Mouse (Mus musculus) brain, embryonic 14.5 days (tissue): Measurements from ENCODE around the gene Mamdc4. TPM values are rescaled to one million over a fixed set of nuclear protein-coding genes. Genes with fewer than 3 reads are reported as not detected.

Experiments used
- DNase-seq: peaks from one replicate; pipeline ENCODE4 v3.0.0-alpha.2; 2011; ENCODE audit warnings: low read depth
- CTCF ChIP-seq: fragments of 200-500 bp; IDR thresholded peaks from 2 replicates; pipeline ENCODE4 v1.5.1; 2012; ENCODE audit warnings: inconsistent platforms, mild to moderate bottlenecking, moderate library complexity, borderline replicate concordance; ENCODE audit not compliant: insufficient read depth, insufficient read length; ENCODE audit errors: extremely low read depth
- POLR2A ChIP-seq: fragments of 200-500 bp; IDR thresholded peaks from 2 replicates; pipeline ENCODE4 v1.6.1; 2012; ENCODE audit warnings: mild to moderate bottlenecking, inconsistent platforms, borderline replicate concordance; ENCODE audit not compliant: poor library complexity, insufficient read depth, insufficient read length, severe bottlenecking; ENCODE audit errors: extremely low read depth
- polyA plus RNA-seq: library from polyadenylated mRNA; depleted of rRNA; stranded (reverse); fragments of >200 nt; gene quantifications from 2 replicates; pipeline ENCODE4 v1.2.3, GENCODE M21; 2012

Mamdc4 gene
- polyA plus RNA-seq, 1 experiment = 5.0 TPM

DNA sequence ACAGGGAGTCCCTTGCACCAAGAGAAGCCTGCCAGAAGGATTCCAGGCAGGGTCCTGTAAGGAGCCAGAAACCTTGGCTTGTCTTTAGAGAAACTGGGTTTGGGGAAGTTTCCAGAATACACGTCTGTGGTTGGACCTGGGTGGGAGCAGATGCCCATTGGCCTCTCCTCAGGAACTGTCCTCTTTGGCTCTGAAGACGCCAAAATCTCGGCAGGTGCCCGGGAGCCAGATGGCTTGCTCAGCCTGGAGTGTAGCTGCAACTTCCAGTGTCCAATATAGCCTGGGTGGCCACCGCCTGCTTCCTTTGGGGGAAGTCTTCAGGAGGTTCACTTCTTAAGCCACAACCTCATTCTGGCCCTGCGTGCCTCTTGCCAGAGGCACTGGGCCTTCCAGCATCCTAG is 7.3 kb upstream of the Mamdc4 start:
- DNase-seq = no peak
- TF ChIP-seq POLR2A (no peak), CTCF (no peak)

DNA sequence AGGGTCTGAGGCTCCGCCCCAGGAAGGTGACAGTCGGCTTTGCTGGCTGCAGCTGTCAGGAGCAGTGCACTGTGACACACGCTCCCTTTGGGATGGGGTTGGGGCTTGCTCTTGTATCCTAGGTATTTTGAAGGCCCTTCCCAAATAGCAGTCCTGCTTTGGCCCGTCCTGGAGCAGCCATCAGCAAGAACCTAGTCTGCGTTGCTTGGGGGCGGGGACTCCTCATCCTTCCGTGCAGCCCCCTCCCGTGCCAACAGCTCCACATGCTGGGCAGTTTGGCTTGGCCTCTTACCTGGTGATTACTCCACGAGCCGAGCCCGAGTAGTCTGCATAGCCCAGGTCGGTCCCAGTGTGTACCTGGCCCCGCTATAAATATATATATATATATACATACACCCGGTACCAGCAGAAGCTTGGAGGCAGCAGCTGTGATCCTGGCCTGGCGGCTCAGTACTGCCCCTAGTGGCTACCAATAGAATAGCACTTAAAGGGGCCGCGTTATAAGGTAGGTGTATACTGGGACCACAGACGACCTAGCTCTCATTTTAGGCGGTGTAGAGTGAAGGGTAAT is 6.7 kb upstream of the Mamdc4 start, which contains the start of gene Ajm1:
Gene Ajm1, minus strand, starts transcription at position 464 of the 571 bp plus-strand sequence.
- TF ChIP-seq POLR2A = no peak
- peak; percentile 89 for TF ChIP-seq CTCF
- peak; percentile 86 for DNase-seq

DNA sequence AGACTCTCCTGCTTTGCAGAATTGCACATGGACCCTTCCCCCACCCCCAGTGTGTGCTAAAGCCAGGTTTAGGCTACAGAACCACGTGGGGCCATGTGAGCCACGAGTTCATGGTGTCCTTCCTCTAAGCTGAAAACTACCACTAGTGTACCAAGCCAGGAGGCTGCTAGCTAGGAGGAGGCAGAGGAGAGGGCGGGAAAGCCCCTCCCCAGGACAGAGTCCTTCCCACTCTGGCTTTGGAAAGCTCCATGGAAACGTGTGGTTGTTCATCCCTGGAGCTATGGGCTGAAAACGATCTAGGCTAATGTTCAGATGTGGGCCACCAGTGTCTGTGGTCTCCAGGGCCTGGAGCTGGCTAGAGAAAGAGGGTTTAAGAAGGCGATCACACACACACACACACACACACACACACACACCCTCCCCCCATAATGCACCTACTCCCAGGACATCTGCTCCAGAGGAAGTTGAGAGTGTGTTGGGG is 6.0 kb upstream of the Mamdc4 start:
- DNase-seq = no peak
- no peak for TF ChIP-seq CTCF

- TF ChIP-seq POLR2A (no peak), CTCF (peak; percentile 56; the same call in 1 of the 2 replicates)
- DNase-seq = peak; percentile 61
These were observed 5.3 kb upstream of the Mamdc4 start for GRCm38 (mm10) chr2:25579737-25580460.

- TF ChIP-seq CTCF (no peak), POLR2A (no peak)
- DNase-seq = no peak
These were observed 4.4 kb upstream of the Mamdc4 start for GRCm38 (mm10) chr2:25578796-25579736.

DNA sequence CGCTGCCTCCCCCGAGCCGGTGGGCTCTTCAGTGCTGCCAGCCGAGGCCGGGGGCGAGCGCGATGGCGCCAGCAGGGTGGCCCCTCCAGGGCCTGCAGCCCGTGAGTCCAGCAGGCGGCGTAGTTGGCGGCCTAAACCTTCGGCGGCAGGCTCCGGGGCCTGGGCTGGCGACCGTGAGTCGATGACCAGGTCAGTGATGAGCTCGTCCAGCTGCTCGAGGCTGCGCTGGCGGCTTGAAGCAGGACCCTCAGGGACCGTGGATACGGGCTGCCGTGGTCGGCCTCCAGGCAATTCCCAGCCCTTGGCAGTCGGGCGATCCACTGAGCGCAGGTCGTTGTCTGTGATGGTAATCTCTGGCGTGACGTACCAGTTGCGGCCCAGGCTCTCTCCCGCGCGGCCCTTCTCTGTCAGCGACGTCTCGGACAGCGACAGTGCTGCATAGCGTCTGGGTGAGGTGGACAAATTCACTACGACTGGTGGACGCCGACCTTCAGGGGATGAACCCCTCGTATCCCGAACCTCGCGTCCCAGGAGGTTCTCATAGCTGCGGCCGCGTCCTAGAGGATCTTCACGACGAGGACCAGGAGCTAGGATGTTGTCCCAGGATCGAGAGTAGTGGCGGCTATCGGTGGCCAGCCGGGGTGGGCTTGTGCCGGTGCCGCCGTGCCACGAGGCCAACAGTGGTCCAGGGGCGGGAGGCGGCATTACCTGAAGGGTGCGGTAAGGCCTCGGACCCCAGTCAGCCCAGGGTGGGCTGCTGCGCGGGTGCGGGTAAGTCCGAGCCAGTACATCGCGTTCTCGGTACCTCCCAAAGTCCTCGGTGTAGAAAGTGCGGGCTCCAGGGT is 3.5 kb upstream of the Mamdc4 start:
- no peak for DNase-seq
- no peak for TF ChIP-seq POLR2A
- no peak; the same call in 1 of the 2 replicates for TF ChIP-seq CTCF

DNA sequence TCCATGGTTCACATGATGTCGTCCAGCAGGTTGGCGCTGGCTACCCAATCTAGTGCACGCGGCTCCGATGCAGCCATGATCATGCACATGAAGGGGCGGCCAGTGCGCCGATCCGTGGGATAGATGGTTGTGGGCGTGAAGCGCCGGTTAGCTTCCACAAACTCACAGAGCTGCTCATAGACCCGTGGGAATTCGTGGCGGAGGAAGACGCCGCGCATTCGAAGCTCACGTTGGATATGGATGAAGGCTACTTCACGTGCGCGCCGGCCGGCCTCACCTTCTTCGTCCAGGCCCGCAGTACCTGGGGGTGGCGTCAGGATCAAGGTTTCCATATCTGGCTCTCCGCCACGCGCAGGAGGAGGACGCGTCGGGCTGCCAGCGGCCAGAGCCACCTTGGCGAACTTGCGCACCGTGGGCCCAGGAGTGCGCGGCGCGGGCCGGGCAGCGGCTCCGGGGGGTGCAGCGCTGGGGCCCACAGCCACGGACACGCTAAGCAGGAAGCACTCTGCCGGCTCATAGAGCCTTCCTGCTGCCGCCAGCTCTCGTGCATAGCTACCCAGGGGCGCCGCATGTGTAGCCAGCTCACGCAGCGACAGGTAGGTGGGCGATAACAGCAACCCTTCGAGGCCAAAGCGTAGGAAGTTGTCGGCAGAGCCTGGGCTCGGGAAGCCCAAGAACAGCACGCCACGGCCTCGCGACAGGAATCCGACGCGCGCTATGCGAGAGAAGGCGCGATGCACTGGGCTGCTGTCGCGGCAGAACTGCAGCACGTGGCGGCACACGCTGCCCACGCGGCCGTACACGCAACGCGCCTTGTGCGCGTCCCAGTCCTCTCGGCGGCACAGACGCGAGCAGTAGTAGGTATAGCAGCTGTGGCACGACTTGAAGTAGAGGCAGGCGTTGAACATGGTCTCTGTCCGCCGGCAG is 2.6 kb upstream of the Mamdc4 start:
- DNase-seq = peak; percentile 25
- no peak for TF ChIP-seq CTCF
- no peak for TF ChIP-seq POLR2A

DNA sequence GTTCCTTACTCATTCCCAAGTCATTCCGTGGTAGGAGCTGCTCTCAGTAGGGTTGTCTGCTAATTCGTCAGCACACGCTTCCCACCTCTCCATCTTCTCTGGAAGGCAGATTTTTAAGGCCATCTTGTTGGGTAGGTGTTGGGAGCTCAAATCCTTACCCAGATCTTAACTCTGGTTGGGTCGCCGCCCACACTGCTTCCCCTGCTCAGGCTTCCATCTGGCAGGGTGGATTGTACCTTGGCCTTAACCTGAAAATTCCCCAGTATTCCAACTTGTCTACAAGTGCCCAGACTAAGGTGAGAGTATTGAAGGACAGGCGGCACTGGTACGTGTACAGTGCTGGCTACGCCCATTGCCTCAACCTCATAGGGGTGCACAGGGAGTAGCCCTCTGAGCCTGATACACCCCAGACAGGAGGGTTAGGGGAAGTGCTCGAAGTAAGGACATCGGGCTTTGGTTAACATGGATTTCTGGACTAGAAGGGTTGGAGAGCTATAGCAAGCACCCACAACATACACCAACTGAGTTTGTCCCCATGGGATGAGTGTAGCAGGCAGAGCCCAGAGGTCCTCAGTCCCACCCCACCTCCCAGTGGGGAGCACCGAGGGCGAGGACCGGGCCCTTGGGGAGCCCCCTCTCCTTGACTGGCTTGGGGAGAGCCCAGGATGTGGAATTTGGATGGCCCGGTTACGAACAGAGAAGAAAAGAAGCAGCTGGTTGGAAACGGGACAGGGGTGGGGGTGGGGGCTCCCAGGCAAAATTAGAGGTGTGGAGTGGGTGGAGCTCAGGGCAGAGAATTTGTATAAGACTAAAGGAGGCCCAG is 1.6 kb upstream of the Mamdc4 start:
- DNase-seq = no peak
- TF ChIP-seq CTCF (no peak), POLR2A (no peak)

DNA sequence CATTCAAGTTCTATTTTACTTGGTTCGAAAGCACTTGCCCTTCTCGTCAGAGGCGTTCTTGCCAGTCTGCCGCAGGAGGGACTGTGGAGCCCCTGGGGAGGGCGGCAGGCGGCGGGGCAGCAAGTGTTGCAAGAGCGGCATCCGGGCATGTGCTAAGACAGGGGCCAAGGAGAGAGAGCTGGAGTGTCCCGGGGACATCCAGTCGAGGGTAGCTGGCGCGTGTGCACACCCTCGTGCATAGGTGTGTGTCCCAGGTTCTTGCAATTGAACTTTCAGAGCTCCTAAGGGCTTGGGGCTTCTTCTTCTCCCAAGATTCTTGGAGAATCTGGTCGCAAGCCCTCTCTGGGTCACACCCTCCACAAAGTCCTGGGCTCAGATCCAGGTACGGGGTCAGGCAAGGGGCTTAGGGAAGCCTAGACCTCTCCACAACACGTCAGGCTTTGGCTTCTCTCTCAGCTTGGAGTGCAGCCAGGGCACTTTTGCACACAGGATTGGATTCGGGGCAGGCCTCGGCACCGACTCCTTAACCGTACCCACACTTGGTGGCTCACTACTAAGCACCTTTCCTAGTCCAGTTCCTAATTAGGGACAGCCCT is 885 bp upstream of the Mamdc4 start:
- TF ChIP-seq POLR2A = no peak
- no peak for DNase-seq
